Mouse (Mus musculus): ENCODE measurements at regions not wholly inside any gene's neighbourhood (a gene's known extent, or its start where the extent isn't known, plus 50 kb on each side); places are given as distances from the start of the nearest gene placed in this dataset.

DNA sequence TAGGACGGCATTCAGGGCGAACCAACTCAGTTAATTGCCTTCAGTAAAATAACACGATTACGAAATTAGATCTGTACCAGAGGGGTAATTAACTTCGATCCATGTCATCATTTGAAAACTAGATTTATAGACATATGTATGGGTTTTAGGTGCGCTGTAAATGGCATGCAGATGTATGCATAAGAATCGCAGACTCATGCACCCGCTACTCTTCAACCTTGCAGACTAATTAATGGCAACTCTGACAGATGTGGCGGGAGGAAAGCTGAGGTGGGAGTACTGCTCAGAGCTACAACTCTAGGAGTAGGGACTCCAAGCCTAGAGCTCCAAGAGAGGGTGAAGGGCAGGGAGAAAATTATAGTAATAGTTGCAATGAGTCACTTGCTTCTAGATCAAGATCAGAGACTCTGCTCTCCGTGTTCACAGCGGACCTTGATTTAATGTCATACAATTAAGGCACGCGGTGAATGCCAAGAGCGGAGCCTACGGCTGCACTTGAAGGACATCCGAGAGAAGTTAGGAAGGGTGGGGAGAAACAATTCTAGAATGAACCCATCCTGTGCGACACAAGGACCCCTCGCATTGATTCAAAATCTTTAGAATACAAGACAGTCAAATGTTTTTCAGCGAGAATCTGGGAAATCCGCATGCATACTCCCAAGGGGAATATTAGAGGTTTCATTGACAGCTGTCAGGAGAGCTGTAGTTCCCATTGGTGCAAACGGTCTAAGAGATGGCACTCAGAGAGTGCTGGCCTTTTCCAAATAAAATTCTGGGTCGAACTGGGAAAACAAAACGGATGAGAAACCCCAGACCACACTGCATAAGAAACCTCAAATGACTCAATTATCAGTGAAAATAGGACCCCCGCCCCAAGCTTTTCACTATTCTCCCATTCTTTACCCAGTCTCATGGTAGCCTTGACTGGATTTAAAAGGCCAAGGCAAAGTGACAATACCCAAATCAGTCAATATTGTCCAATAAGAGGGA lies 152.6 kb upstream of the Cypt12 start:
- peak in 1 of 2 experiments; percentile 36 for DNase-seq

DNA sequence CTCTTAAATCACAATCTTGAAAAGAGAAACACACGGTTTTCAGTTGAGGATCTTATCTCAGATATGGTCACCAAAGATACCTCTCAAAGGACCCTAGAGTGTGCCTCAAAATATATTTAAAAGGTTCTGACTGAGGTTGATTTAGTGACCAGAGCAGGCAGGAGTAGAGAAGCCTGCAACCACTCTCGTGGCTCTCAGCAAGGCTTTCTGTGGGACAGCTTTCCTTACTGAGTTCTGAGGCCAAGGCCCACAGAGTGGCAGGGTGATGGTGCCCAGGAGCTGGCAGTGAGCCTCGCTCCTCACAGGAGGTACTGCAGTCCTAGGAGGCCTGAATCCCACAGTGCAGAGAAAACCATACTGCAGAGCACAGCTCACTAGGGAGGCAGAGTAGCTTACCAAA lies 151.4 kb upstream of the Cypt12 start:
- peak; percentile 55 to 64 for DNase-seq

DNA sequence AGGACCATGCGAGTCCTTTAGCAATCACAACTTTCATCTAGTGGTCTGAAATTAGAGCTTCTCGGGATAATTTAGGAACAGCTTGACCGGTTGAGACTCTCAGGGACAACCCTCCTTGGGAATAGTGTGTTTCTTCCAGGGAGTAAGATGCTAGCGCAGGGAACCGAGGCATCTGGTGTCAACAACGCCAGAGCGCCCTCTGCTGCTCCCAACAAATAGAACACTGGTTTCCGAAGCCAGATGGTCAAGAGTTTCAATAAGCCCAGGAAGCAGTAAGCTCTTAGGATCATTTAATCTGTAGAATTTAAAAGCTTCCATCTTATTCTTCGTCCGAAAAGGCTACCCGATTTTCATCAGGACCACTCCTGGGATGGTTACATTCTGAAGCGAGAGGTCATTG lies 149.8 kb upstream of the Cypt12 start:
- peak; percentile 84 to 91 for DNase-seq

DNA sequence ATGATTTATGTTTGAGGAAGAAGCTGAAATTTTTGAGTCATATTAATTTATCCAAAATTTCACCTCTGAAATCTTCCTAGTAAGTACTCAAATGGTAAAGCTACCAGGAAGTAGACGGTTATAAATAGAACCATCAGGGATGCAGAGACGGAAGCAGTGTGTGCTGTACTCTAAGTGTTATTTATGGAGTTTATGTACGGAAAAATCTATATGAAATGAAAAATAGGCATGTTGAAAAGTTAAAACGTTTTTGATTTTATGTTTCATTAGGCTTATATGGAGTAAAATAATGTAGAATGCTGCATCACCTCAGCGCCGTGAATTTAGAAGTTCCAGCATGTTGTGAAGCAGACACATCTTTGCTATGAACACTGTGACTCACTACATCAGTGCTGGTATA lies 149.1 kb upstream of the Cypt12 start:
- no peak for DNase-seq

DNA sequence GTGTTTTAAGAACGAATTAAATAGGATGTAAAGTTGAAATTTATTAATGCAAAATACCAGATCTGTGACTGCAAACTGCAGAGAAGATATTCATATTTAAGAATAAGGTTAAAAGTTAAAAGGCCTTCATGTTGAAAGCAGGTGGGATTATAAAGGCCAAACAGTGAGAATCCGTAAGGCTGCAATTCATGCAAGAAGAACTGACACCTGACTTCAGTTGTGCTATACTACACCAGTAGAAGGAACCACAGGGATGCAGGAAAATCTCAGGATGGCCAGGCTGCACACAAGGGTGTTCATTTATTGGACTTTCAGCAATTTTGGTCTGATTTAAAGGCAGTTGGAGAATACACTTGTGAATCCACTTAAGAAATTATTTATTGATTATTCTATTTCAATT lies 147.4 kb upstream of the Cypt12 start:
- DNase-seq: no peak

DNA sequence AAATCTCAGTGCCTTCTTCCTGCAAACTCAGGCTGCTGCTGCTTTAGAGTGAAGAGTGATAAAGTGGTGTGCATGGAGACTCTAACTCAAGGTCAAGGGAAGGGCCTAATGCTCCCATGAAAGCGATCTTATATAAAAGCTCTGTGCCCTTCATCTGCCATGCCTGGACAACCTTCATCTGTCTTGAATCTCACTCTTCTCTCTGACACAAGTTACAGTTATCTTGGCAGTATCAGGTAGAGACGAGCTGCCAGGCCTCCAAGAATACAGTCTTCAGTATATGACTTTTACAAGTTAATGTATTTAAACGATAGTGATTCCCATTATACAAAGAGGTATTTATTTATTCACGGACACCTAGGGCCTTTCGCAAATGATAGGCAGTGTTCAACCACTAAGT lies 146.7 kb upstream of the Cypt12 start:
- no peak for DNase-seq

DNA sequence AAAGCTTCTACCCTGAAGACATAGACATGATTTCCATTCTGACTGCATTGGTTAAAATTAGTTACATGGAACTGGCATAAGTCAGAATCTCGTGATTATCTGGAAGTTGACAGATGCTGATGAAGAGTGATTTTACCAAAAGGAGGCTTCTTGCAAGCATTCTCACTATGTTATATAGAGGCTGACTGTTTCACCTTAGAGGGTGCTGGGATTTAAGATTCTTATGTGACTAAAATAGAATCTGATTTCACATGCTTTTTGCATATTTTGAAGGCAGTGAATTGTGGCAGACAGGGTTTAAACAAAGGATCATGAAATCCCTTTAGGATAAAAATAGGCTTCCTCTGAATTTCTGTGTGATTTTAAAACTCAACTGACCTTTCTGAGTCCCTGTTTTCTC lies 143.0 kb upstream of the Cypt12 start:
- DNase-seq: no peak

DNA sequence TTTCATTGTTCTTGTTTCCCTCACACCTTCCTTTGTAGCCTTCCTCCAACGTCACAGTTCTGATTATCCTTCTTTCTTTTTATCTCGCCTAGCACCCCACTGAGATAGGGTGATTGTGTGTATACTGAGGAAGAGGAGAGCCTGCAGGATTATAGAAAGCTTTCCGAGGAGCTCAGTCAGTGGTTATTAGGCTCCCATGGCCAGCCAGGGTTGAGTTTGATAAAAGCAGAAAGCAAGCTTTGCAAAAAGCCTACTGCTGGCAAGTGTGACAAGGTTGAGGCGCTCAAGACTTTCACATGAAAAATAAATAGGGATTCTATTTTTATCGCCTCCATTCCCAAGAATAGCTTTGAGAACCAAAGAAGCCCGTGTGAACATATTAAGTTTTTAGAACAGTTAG lies 136.9 kb upstream of the Cypt12 start:
- no peak for DNase-seq

DNA sequence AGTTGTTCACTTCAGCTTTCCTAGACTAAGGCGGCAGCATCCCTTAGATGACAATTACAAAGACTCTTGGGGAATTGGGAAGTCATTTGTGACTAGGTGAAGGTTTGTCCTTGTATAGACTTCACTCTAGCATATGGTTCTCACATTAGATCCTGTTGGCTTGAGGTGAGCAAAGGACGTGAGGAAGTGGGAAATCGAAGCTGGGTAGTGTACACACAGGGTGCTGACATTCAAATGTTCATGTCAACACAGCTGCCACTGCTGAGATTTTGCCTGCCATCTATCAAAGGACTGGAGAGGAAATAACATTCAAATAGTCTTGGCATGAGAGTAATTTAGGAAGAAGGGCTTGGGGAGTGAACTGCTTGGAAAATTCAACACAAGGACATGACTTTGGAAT lies 124.0 kb upstream of the Cypt12 start:
- no peak for DNase-seq

DNA sequence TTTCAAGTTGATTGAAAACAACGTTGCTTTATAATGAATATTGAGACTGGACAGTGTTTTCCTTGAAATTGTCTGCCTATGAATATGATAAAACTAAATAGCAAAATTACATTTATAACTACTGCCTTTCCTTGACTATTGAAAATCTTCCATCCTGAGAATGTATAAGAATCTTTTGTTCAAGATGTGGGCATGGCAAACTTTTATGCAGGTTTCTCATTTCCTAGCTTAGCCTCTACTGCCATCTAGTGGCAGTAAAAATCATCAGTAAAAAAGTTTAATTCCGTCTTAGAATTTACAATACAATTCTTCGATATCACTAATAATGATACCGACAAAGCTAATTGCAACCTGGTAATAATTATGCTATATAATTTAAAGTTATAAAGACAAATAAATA lies 123.5 kb upstream of the Cypt12 start:
- DNase-seq: no peak

DNA sequence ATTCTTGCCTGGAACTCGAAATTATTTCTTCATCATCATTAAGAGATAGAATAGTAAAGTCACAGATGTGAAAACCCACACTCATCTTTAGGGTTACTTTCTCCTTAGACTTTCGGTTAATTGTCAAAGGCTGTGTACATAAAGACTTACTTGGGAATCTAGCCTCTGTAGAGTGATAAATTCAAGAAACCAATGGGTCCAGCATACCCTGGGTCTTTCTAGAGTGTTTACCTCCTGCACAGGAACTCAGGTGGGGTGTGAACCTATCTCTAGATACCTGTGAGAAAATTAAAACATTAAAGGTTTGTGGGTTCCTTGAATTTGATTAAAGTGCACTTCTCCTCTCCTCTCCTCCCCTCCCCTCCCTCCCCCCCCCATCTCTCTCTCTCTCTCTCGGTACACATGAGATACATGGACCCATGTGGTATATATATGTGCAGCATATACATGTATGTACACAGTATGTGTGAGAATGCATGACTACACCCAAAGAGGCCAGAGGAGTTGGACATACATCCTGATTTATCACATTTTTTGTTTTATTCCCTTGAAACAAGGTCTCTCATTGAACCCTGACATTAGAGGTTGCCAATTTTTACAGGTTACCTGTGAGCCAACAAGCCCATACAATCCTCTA lies 122.8 kb upstream of the Cypt12 start:
- DNase-seq: no peak

DNA sequence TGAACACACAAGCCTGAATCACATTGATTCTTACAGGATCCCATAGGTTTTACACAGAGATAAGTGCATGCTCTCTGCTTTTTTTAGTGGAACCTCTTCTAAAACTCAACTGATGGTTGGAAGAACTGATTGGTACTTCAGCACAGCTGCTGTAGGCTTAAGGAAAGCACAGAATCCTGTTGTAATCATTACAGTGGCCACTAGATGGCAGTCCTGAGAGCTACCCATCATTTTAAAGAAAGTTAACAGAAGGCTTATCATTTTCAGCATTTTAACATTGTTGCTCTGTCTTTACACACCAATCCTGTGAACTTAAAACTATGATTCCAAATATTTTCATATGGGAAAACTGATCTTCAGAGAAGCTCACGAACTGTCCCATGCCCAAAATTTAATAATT lies 113.5 kb upstream of the Cypt12 start:
- peak; percentile 59 to 77 for DNase-seq

DNA sequence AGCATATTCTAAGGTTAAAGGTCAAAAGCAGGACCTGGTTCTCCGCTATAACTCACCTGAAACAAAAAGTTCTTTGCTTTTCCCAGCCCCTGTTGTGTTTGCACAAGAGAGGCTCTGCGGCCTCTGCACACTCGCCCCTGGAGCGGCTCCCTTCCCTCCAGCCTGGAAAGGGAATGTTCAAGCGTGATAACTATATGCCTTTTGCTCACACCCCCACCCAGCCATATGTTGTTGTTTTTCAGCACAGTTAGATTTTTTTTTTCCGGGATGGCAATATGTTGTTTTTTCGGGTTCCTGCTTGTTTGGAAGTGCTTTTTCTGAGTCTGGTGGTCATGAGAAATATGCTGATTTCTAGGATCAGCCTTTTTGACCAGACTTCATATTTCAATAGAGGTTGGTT lies 100.6 kb upstream of the Cypt12 start:
- peak; percentile 20 to 42 for DNase-seq

DNA sequence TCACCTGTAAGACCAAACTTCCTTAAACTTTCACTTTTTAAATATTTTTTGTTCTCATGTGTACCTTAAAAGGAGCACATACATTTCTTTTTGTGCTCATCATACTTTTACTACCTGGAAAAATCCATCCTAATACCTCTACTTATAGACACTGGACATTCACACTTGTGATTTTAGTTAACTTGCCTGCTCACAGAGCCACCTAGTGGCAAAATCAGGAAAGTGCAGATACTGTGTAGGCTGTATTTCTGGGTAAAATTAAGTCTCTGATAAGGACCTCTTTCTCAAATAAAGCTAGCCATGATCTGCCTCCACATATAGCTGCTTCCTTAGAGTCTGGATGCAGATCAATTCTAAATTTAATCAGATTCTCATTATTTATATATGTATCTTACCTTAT lies 100.0 kb upstream of the Cypt12 start:
- DNase-seq: peak; percentile 23 to 47

DNA sequence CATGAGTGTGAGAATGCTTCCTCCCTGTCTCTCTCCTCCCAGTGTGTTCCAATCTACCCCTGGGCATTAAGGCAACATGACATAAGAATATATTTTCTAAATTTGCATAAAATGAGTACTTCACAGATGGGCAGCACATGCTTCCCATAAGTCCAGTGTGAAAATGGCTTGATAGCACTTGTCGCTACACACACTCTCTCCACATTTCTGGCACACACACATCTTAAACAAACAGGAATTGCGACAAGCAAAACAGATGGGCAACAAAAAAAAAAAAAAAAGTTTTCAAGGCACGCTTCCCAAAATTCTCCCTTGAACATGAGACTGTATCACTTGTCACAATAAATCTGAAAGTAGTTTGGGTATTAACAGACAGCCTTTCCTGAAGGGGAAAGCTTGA lies 85.8 kb upstream of the Cypt12 start:
- DNase-seq: no peak

DNA sequence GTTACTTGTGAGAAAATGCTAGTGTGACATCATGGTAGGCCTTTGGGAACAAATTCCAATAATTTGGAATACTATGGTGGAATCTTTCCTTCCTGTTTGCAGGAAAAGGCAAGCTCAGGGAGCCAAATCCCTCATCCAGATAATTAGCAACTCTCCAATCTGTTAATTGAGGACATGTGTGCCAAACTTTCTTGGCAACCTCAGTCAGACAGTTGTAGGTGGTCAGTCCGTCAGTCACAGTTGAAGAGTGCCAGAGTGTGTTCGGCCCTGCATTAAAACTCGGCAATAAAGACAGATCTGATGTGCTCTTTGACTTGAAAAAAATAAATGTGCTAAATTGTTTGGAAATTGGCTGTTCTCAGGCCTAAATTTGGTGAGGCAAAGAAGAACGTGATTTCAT lies 83.1 kb upstream of the Cypt12 start:
- peak; percentile 35 to 40 for DNase-seq

DNA sequence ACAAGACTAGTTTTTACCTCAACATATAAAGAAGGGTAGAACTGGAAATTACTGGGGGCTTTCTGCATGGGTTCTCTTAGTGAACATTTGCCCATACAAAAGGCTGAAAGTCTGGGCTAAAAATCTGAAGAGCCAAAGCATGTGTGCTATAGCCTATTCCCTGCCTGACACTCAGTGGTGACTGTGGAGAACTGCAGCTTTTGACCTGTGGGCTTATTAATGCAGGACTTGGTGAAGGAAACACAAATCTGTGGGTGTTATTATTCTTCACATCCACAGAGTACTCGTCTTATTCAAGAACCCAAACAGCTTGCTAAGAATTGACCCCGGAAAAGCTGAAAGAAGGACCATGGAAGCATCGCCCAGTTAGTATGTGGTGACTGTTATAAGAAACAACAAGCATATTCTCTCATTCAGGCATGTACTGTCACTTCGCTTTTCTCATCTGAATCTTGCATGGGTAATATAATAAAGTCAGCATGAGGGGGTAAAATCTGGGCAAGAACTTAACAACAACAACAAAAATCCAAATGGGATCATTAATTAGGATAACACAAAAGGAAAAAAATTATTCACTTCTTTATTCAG lies 77.2 kb upstream of the Cypt12 start:
- peak; percentile 24 to 25 for DNase-seq

DNA sequence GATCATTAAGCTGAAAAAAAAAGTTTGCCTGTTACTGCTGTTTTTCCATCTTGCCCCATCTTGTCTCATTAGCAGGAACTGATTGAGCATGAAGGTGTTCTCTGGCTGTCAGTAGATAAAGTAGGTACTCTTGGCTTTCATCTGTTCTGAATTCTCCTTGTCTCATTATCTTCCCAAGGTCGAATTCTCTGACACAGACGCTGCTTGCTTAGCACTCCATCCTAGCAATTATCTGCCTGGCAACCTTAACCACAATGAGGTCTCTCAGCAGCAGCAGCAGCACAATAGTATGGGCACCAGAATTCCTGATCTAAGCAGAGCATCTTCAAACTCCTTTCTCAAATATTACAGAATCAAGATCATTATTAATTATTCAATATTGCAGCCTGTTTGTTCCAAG lies 52.3 kb upstream of the Cypt12 start:
- no peak for DNase-seq

DNA sequence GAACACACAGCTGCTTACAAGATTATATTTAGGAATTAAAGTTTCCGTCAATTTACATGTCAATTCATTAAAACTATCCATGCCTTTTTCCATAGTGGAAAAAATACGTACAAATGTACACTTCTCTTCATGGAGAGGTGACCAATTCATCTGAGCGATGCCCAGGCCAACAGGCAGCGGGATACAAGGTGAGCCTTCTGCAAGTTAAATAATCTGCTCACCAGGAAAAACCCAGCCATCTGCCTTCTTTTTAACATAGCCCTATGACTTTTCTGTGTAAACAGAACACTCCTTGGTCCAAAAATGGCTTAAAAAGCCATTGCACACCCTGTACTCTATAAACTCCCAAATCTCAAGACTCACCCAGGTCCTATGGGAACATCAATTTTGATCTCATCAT lies 51.5 kb upstream of the Cypt12 start:
- DNase-seq: peak; percentile 53 to 57

All from cerebellum, adult 18-20 months (tissue).